Mouse (Mus musculus): ENCODE measurements around the gene Rab31. TPM values are rescaled to one million over a fixed set of nuclear protein-coding genes. Genes with fewer than 3 reads are reported as not detected.
A peak's percentile ranks its signal among the peaks of the same experiment; 100 is the strongest.

Rab31 gene
- polyA plus RNA-seq, 1 experiment: 17.6 TPM

- no peak for TF ChIP-seq POLR2A (IDR thresholded peaks at IDR 0.05; ENCODE audit: low read depth, low read length)
- no peak for TF ChIP-seq CTCF (conservative IDR thresholded peaks at IDR 0.05; ENCODE audit: insufficient read depth, insufficient read length, low read depth, low read length)
- DNase-seq: peak; percentile 74
These were observed 10.9 kb upstream of the Rab31 start for GRCm38 (mm10) chr17:65783182-65784161.

GRCm38 (mm10) chr17:65782551-65783141 lies 10.1 kb upstream of the Rab31 start, which contains the start of gene Ppp4r1:
Ppp4r1 (plus strand) TSS chr17:65782573.
- 0 out of 2 replicates have a peak, but pooled peaks have one; percentile 28 for TF ChIP-seq CTCF (conservative IDR thresholded peaks at IDR 0.05; ENCODE audit: insufficient read depth, insufficient read length, low read depth, low read length)
- no peak for TF ChIP-seq POLR2A (IDR thresholded peaks at IDR 0.05; ENCODE audit: low read depth, low read length)
- Histone ChIP-seq H3K36me3 (ENCODE audit: control insufficient read depth, insufficient read depth, low read length) (no peaks in the 10 kb centered on the region), H3K4me1 (ENCODE audit: control insufficient read depth, insufficient read depth, low read length) (0 out of 2 replicates have a peak, but pooled peaks cover 8% of the 10 kb centered on the region), H3K4me3 (ENCODE audit: insufficient read depth, low read depth, low read length) (peak within 1 kb of the TSS; percentile 74), H3K27ac (ENCODE audit: insufficient read depth, low read depth, low read length) (peak within 1 kb of the TSS; percentile 91), H3K27me3 (replicated peaks; ENCODE audit: control insufficient read depth, insufficient read depth, low read length) (no peaks in the 10 kb centered on the region)
- WGBS: 4% methylated on average over 81 of the region's 81 CpGs
- peak; percentile 92 for DNase-seq

More at GRCm38 (mm10) chr17:65783182-65784161, 10.9 kb upstream of the Rab31 start:
- WGBS: 8% methylated on average over 120 of the region's 135 CpGs
- Histone ChIP-seq H3K4me1 (ENCODE audit: control insufficient read depth, insufficient read depth, low read length) (0 out of 2 replicates have a peak, but pooled peaks cover 8% of the 10 kb centered on the region), H3K36me3 (ENCODE audit: control insufficient read depth, insufficient read depth, low read length) (no peaks in the 10 kb centered on the region), H3K4me3 (ENCODE audit: insufficient read depth, low read depth, low read length) (peak overlapping the region; percentile 74), H3K27me3 (replicated peaks; ENCODE audit: control insufficient read depth, insufficient read depth, low read length) (no peaks in the 10 kb centered on the region), H3K27ac (ENCODE audit: insufficient read depth, low read depth, low read length) (peak overlapping the region; percentile 91)

GRCm38 (mm10) chr17:65780970-65781369 lies 8.4 kb upstream of the Rab31 start:
- WGBS: 96% methylated on average over 2 of the region's 2 CpGs
- no peak overlapping the region for H3K27ac ChIP-seq (ENCODE audit: insufficient read depth, low read depth, low read length)
- H3K4me1 ChIP-seq (ENCODE audit: control insufficient read depth, insufficient read depth, low read length): 0 out of 2 replicates have a peak, but pooled peaks cover 8% of the 10 kb centered on the region
- TF ChIP-seq CTCF (conservative IDR thresholded peaks at IDR 0.05; ENCODE audit: insufficient read depth, insufficient read length, low read depth, low read length): no peak
- TF ChIP-seq POLR2A (IDR thresholded peaks at IDR 0.05; ENCODE audit: low read depth, low read length): no peak
- no peak for DNase-seq
- H3K4me3 ChIP-seq (ENCODE audit: insufficient read depth, low read depth, low read length): no peak overlapping the region
- H3K36me3 ChIP-seq (ENCODE audit: control insufficient read depth, insufficient read depth, low read length): no peaks in the 10 kb centered on the region
- H3K27me3 ChIP-seq (replicated peaks; ENCODE audit: control insufficient read depth, insufficient read depth, low read length): no peaks in the 10 kb centered on the region

GRCm38 (mm10) chr17:65777461-65777860 lies 4.9 kb upstream of the Rab31 start:
- no peak for DNase-seq

GRCm38 (mm10) chr17:65776228-65776627 lies 3.7 kb upstream of the Rab31 start:
- H3K4me3 ChIP-seq (ENCODE audit: insufficient read depth, low read depth, low read length): no peak overlapping the region
- TF ChIP-seq CTCF (conservative IDR thresholded peaks at IDR 0.05; ENCODE audit: insufficient read depth, insufficient read length, low read depth, low read length): no peak
- no peak for TF ChIP-seq POLR2A (IDR thresholded peaks at IDR 0.05; ENCODE audit: low read depth, low read length)
- H3K27me3 ChIP-seq (replicated peaks; ENCODE audit: control insufficient read depth, insufficient read depth, low read length): no peaks in the 10 kb centered on the region
- H3K4me1 ChIP-seq (ENCODE audit: control insufficient read depth, insufficient read depth, low read length): no peaks in the 10 kb centered on the region
- no peaks in the 10 kb centered on the region for H3K36me3 ChIP-seq (ENCODE audit: control insufficient read depth, insufficient read depth, low read length)
- H3K27ac ChIP-seq (ENCODE audit: insufficient read depth, low read depth, low read length): no peak overlapping the region
- 90% methylated on average over 1 of the region's 1 CpGs for WGBS
- no peak for DNase-seq

More at GRCm38 (mm10) chr17:65777461-65777860, 4.9 kb upstream of the Rab31 start:
- Histone ChIP-seq H3K4me1 (ENCODE audit: control insufficient read depth, insufficient read depth, low read length) (no peaks in the 10 kb centered on the region), H3K4me3 (ENCODE audit: insufficient read depth, low read depth, low read length) (no peak overlapping the region), H3K27ac (ENCODE audit: insufficient read depth, low read depth, low read length) (no peak overlapping the region), H3K36me3 (ENCODE audit: control insufficient read depth, insufficient read depth, low read length) (no peaks in the 10 kb centered on the region), H3K27me3 (replicated peaks; ENCODE audit: control insufficient read depth, insufficient read depth, low read length) (no peaks in the 10 kb centered on the region)
- TF ChIP-seq CTCF (conservative IDR thresholded peaks at IDR 0.05; ENCODE audit: insufficient read depth, insufficient read length, low read depth, low read length) (no peak), POLR2A (IDR thresholded peaks at IDR 0.05; ENCODE audit: low read depth, low read length) (no peak)
- WGBS: 86% methylated on average over 4 of the region's 4 CpGs

GRCm38 (mm10) chr17:65774439-65774838 lies 1.9 kb upstream of the Rab31 start:
- H3K4me1 ChIP-seq (ENCODE audit: control insufficient read depth, insufficient read depth, low read length): no peaks in the 10 kb centered on the region
- peak; percentile 31 for DNase-seq
- no peaks in the 10 kb centered on the region for H3K36me3 ChIP-seq (ENCODE audit: control insufficient read depth, insufficient read depth, low read length)
- TF ChIP-seq CTCF (conservative IDR thresholded peaks at IDR 0.05; ENCODE audit: insufficient read depth, insufficient read length, low read depth, low read length) (no peak), POLR2A (IDR thresholded peaks at IDR 0.05; ENCODE audit: low read depth, low read length) (no peak)
- no peaks in the 10 kb centered on the region for H3K27me3 ChIP-seq (replicated peaks; ENCODE audit: control insufficient read depth, insufficient read depth, low read length)
- H3K27ac ChIP-seq (ENCODE audit: insufficient read depth, low read depth, low read length): no peak overlapping the region
- H3K4me3 ChIP-seq (ENCODE audit: insufficient read depth, low read depth, low read length): no peak overlapping the region
- WGBS: 44% methylated on average over 7 of the region's 7 CpGs
